Comparison of ENCODE assay signal across 9 mouse cellular contexts in genomic region chr2:152925189-152925872, GRCm38 (mm10). TPM values are rescaled to one million over a fixed set of nuclear protein-coding genes. Genes with fewer than 3 reads are reported as not detected.
A peak's percentile ranks its signal among the peaks of the same experiment; 100 is the strongest.
DNase-seq lines count a peak whose midpoint lies in the region; ATAC-seq and TF ChIP-seq lines count a peak whose summit lies in the region.
"Had no signal": no experiment of that assay in that cellular context is flagged by ENCODE, and none has a peak within 500 bp of the region (broad histone marks: within the 10 kb centered on the region; RNA-seq: fewer than 3 reads in every experiment).

No protein-coding gene starts in this region.

- TF ChIP-seq POLR2A in kidney, adult 2 months (IDR thresholded peaks at IDR 0.05; ENCODE audit: low read depth, low read length): no peak

- H3K27ac ChIP-seq in kidney, adult 2 months (ENCODE audit: insufficient read depth, low read depth, low read length): no peak overlapping the region
- H3K27ac ChIP-seq in lung, embryonic 16.5 days (ENCODE audit: low read length): peak overlapping the region; percentile 68
- H3K27ac ChIP-seq: midbrain, embryonic 12.5 days had no signal

- H3K36me3 ChIP-seq in kidney, adult 2 months (ENCODE audit: control insufficient read depth, insufficient read depth, low read length): no peaks in the 10 kb centered on the region
- no peaks in the 10 kb centered on the region for H3K36me3 ChIP-seq in lung, embryonic 16.5 days (ENCODE audit: control insufficient read depth, insufficient read depth, low read length)
- H3K36me3 ChIP-seq: midbrain, embryonic 12.5 days had no signal

- no peak overlapping the region for H3K4me2 ChIP-seq in lung, embryonic 16.5 days (ENCODE audit: low read depth, low read length)
- H3K4me2 ChIP-seq: midbrain, embryonic 12.5 days had no signal

- H3K4me1 ChIP-seq in kidney, adult 2 months (ENCODE audit: control insufficient read depth, insufficient read depth, low read length): 0 out of 2 replicates have a peak, but pooled peaks cover 5% of the 10 kb centered on the region
- H3K4me1 ChIP-seq in lung, embryonic 16.5 days (replicated peaks; ENCODE audit: control insufficient read depth, insufficient read depth, low read length): peaks cover 22% of the 10 kb centered on the region; the same call in 1 of the 2 replicates

- no peaks in the 10 kb centered on the region for H3K9me3 ChIP-seq in lung, embryonic 16.5 days (ENCODE audit: control insufficient read depth, low read length)
- H3K9me3 ChIP-seq: midbrain, embryonic 12.5 days had no signal

- H3K4me3 ChIP-seq in kidney, adult 2 months (ENCODE audit: insufficient read depth, low read depth, low read length): no peak overlapping the region
- no peak overlapping the region for H3K4me3 ChIP-seq in lung, embryonic 16.5 days (ENCODE audit: low read length)
- H3K4me3 ChIP-seq: midbrain, embryonic 12.5 days had no signal

- peak; percentile 77 for DNase-seq in ovary, adult 18-20 months (ENCODE audit: low spot score)
- DNase-seq in ovary, postnatal 10 days (ENCODE audit: low spot score): no peak
- peak; percentile 55 to 75 for DNase-seq in gastrocnemius, postnatal 4 days (ENCODE audit: low spot score in 2 of 2)
- peak; percentile 81 for DNase-seq in kidney, adult 2 months
- no peak for DNase-seq in left cerebral cortex, postnatal 36 days (ENCODE audit: low spot score in 2 of 2)
- DNase-seq in thymus, postnatal 10 days (ENCODE audit: low spot score in 2 of 2): no peak
- no peak for DNase-seq in frontal cortex, postnatal 25 days (ENCODE audit: low spot score in 2 of 2)

- H3K9ac ChIP-seq in lung, embryonic 16.5 days (ENCODE audit: low read length): 0 out of 2 replicates have a peak overlapping the region, but pooled peaks have one; percentile 10
- H3K9ac ChIP-seq: midbrain, embryonic 12.5 days had no signal

- peak; percentile 90 for ATAC-seq in lung, embryonic 16.5 days (ENCODE audit: low read depth)

- no peak for TF ChIP-seq CTCF in kidney, adult 2 months (conservative IDR thresholded peaks at IDR 0.05; ENCODE audit: insufficient read depth, insufficient read length, low read depth, low read length)

- H3K27me3 ChIP-seq in kidney, adult 2 months (replicated peaks; ENCODE audit: control insufficient read depth, insufficient read depth, low read length): no peaks in the 10 kb centered on the region
- H3K27me3 ChIP-seq in lung, embryonic 16.5 days (ENCODE audit: control insufficient read depth, insufficient read depth, low read depth, low read length): no peaks in the 10 kb centered on the region

- WGBS in kidney, adult 2 months: 57% methylated on average over 11 of the region's 11 CpGs
- 33% methylated on average over 11 of the region's 11 CpGs for WGBS in lung, embryonic 16.5 days

- intact Hi-C loops in left cerebral cortex, postnatal 36 days (cut with DNase I): no loop called here

RNA-seq across cellular contexts. Expression of gene Foxs1, which starts 7.7 kb away (rescaled TPM):
- total RNA-seq in gastrocnemius, postnatal 4 days (2021): 1 to 10 TPM; 5.4 to 7.3 TPM
- polyA plus RNA-seq in kidney, adult 2 months (2012; rRNA removed): 6.4 and 7.3 TPM in 2 replicates
- polyA plus RNA-seq in lung, embryonic 16.5 days (2015; fragmentation: Nextera tagmentation; extraction: Ambion mirVana): 9.1 and 9.3 TPM in 2 replicates
- under 1 TPM; 0.49 to 0.50 TPM for total RNA-seq in left cerebral cortex, postnatal 36 days (2021)

RNA-seq across cellular contexts. Expression of gene Mylk2, which starts 14.2 kb away (rescaled TPM):
- 100 to 1,000 TPM in 1 of 2 experiments, 10 to 100 TPM in 1; 95.7 to 138 TPM for total RNA-seq in gastrocnemius, postnatal 4 days (2021)
- 0.07 and 1.1 TPM in 2 replicates for polyA plus RNA-seq in kidney, adult 2 months (2012; rRNA removed)
- 0.16 and 0.43 TPM in 2 replicates for polyA plus RNA-seq in lung, embryonic 16.5 days (2015; fragmentation: Nextera tagmentation; extraction: Ambion mirVana)
- total RNA-seq in left cerebral cortex, postnatal 36 days (2021): not detected
- polyA plus RNA-seq: midbrain, embryonic 12.5 days had no signal

RNA-seq across cellular contexts. Expression of gene Dusp15, which starts 26.2 kb away (rescaled TPM):
- total RNA-seq in gastrocnemius, postnatal 4 days (2021): 1 to 10 TPM; 3.6 to 3.8 TPM
- 12.3 and 20.6 TPM in 2 replicates for polyA plus RNA-seq in kidney, adult 2 months (2012; rRNA removed)
- 0.14 TPM in 1 of 2 replicates, not detected in the other for polyA plus RNA-seq in lung, embryonic 16.5 days (2015; fragmentation: Nextera tagmentation; extraction: Ambion mirVana)
- 10 to 100 TPM; 14.7 to 23.6 TPM for total RNA-seq in left cerebral cortex, postnatal 36 days (2021)

RNA-seq across cellular contexts. Expression of gene Ttll9, which starts 37.0 kb away (rescaled TPM):
- not detected for total RNA-seq in gastrocnemius, postnatal 4 days (2021)
- polyA plus RNA-seq in kidney, adult 2 months (2012; rRNA removed): 0.46 and 1.0 TPM in 2 replicates
- 1.5 and 2.5 TPM in 2 replicates for polyA plus RNA-seq in lung, embryonic 16.5 days (2015; fragmentation: Nextera tagmentation; extraction: Ambion mirVana)
- 1 to 10 TPM; 1.3 to 3.6 TPM for total RNA-seq in left cerebral cortex, postnatal 36 days (2021)

Comparison
In these comparisons a context has a peak if more than half of its experiments do, and no peak if none do; other contexts are left out.
1. DNase-seq: peak in ovary, adult 18-20 months (single experiment), gastrocnemius, postnatal 4 days (2 of 2) and kidney, adult 2 months (single experiment); none in ovary, postnatal 10 days (single experiment), left cerebral cortex, postnatal 36 days (0 of 2), thymus, postnatal 10 days (0 of 2) and frontal cortex, postnatal 25 days (0 of 2).
2. RNA of gene Foxs1, which starts 7.7 kb away (total RNA-seq): 5.4 to 7.3 TPM in gastrocnemius, postnatal 4 days; 0.49 to 0.50 TPM in left cerebral cortex, postnatal 36 days; every median in the first group is over 4 times any median in the second.
3. RNA of gene Mylk2, which starts 14.2 kb away (total RNA-seq): 95.7 to 138 TPM in gastrocnemius, postnatal 4 days; not detected in left cerebral cortex, postnatal 36 days; every median in the first group is over 10 times any median in the second.